Mouse (Mus musculus) adrenal gland, postnatal 25 days (tissue): Measurements from ENCODE around the gene Iqcf6. TPM values are rescaled to one million over a fixed set of nuclear protein-coding genes. Genes with fewer than 3 reads are reported as not detected.
"Not testable (repeated sequence)": the region's sequence is repeated elsewhere in the genome, so short reads cannot be mapped to it uniquely, and the experiment has no call there.

ENCODE experiments used
- DNase-seq: peaks from one replicate; pipeline ENCODE4 v3.0.0; 2021; ENCODE audit warnings: mixed read lengths
- long read RNA-seq: library from polyadenylated mRNA; stranded (forward); transcript quantifications from one replicate; pipeline ENCODE4 v2.0.0, GENCODE M21; 2021
- total RNA-seq: library from RNA; stranded (reverse); gene quantifications from 2 replicates; pipeline ENCODE4 v1.2.3, GENCODE M21; 2021

Gene Iqcf6
- total RNA-seq: not detected in 2 replicates
- long read RNA-seq: 0 reads

DNA sequence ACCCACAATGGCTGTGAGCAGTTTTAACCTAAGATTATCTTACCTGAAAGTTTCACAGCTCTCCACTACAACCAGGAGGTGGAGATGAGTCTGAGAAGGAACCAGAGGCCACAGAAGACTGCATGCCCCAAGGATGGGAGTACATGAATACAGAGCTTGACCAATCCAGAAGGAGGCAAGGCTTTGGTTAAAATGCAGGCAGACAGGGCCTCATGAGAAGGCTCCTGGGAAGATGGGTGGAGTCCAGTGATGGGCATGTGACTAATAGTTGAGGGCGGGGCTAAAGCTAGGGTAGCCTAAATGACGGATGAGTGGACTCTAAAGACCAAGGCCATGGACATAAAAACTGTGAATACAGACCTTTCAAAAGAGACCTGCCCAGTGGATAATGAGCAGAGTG is at the start of gene Iqcf6:
TSS of gene Iqcf6 (plus strand) at position 301 of the 400 bp plus-strand sequence.
- DNase-seq: no peak

DNA sequence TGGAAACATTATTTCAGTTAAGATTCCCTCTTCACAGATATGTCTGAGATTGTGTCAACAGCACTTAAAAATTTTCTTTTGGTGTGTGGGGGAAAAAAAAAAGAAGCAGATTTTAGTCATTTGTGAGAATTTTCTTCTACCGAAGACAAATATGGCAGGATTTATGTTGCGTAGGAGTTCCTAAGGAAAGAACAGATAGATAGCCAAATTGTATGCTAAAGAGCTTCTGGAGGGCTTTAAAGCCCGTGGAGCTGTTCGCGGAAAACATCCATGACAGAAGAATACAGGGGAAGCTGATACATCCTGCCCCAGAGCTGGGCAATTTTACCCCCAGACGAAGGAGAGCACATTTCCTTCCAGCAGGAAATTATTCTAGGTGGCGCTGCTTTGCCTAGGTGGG is 46.4 kb upstream of the Iqcf6 start:
- DNase-seq: no peak

DNA sequence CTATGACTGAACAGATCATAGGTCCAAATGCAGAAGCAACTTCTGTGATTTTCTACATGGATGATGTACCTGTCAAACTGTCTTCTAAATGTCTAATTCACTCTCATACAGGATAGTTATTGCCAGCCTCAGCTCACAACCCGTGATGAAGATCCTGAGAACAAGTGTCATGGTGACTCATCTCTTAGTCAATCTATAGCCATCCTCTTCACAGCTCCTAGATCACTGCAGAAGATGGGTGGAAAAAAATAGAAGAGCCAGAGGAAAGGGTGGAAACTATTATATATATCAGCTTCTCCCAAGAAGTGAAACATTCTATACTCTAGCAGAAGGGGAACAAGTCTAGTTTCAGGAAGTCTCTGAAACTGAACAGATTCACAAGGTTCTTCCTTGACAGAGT is 43.8 kb upstream of the Iqcf6 start:
- no peak for DNase-seq

DNA sequence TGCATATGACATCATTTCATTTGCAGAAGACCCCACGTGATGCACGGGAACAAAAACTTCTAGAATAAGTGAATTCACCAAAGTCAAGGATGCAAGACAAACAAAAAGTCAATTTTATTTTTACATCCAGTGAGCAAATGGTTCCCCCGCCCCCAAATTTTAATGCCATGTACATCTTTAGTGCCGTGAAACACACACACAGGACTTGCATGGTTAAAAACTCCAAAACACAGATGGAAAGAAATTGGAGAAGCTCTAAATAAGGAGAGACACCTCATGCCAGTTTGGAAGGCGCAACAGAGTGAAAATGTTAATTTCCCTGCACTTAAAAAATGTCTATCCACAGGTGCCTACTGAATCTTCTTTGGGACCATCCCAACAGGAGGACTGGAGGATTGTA is 34.2 kb upstream of the Iqcf6 start:
- DNase-seq: no peak

DNA sequence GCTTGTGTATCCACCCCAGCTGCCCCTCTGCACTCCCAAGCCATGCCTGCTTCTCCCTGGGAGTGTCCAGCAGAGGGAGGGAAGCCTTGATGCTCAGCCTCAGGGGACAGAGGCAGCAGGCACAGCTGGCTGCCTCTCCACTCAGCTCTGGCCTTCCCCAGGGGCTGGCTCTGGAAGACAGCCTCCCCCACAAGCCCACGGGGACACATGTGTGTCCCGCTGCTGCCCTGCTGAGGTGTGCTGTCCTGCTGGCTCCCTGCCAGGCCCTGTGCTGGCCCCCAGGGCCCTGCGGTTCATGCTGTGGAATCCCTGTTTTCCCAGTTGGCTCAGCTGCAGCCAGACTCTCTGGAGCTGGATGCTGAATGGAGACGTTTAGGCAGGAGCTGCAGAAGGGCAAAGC is 31.0 kb upstream of the Iqcf6 start:
- DNase-seq: not testable (repeated sequence)

DNA sequence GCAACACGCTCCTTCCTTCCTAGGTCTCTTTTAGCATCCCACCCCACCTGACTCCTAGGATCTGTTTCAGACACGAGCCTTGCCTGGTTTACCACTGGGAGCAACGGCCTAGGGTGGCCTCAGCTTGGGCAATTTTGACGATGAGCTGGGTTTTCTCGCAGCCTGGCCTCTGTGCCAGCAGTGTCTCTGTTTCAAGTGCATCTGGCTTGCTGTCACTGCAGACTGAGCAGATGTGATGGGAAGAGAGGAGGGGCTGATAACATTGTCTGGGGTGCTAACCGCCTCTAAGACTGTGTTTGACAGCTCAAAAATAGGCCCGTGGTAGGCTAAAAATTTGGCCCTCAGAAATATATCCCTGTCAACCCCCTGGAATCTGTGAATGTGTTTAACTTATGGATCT is 30.5 kb upstream of the Iqcf6 start:
- no peak for DNase-seq

DNA sequence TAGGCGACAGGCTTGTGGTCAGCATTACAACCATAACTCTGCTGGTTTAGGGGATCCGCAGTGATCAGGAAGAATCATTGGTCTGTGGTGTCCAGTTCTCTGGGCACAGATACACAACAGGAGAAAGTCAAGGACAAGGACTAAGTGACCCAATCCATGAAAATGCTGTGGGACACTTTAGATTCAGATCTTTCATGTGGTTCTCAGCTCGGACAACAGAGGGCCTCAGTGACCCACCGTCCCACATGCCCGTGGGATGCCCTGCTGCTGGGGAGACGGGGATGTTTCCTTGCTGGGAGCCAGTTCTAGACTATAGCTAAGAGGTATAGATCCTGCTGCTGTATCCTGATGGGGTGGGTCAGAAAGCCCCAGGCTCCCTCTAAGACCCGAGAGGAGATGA is 27.9 kb upstream of the Iqcf6 start:
- DNase-seq: peak; percentile 9

DNA sequence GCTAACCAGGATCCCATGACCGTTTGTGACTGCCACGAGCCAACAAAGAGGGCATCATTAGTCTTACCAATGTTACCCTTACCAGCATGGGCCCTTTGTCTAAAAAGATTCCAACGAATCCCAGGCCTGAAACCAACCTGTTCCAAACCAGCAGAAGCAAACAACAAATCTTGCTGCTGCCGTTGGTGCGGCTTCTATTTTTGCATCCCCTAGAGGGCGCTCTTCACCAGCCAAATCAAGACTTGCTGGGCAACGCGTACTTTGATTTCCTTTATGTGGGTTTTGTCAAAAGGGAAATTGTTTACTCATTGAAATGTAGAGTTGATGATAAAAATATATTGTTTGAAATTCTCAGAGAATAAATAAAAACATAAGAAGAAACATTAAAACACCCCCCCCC is 25.8 kb upstream of the Iqcf6 start:
- peak; percentile 48 for DNase-seq

DNA sequence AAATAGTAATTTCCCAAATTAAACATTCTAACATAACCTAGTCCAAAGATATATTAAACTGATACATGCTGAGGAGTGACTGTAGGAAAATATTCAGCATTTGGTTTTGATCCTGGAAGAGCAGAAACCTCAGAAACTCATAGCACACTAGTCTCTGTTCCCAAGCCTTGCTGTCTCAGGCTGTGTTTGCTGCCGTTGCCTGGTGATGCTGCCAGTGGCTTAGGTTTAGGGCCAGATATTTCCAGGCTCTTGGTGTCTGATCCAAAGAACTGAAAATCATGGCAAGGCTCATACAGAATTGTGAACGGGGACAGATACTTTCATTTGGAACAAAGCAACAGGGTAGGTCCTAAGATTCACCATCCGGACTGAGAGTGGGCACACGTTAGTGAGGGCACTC is 15.7 kb upstream of the Iqcf6 start:
- DNase-seq: no peak

DNA sequence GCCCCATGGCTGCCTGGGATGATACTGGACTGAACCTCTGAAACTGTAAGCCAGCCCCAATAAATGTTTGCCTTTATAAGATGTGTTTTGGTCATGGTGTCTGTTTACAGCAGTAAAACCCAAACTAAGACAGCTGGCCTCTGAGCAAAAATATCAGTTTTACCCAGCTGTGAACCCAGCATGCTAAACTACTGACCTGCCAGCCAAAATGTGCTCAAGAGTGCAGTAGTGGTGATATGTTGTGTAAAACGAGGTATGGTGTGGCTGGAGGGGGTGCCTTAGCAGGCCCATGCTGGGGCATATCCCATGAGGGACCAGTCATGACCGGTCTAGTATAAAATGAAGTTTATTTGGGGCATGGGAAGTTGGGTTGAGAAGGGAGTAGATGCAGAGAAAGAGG is 12.4 kb upstream of the Iqcf6 start:
- DNase-seq: no peak

DNA sequence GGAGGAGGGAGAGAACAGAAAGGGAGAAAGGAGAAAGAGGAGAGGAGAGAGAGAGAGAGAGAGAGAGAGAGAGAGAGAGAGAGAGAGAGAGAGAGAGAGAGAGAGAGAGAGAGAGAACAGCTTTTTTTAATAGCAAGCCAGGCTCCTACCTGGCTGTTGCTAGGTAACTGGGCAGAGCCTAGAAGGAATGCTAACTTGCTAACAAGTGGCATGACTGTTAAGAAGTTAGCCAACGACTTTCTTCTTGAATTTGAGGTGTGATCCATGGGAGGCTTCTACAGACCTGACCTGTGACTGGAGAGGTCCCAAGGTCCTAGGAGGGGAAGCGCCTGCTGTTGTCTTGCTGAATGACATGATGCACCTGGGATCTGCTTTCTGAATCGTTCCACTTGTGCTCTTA is 11.8 kb upstream of the Iqcf6 start:
- DNase-seq: no peak

DNA sequence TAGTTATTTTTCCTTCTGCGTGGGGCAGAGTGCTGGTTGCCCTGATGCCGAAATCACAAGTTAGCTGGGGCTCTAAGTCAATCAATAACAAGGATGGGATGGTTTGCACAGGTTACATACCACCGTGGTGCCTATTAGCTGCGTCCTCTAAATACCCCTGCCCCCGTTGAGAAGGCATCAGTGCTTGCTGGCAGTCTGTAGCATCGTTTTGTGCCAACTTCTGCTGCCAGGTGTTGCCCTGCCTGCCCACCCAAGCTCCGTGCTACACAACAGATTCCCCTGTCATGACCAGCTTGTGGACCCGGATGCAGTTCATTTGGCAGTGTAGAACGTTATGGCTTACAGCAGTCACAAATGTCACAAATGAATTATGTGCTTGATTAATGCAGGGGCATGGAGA is 10.1 kb upstream of the Iqcf6 start:
- no peak for DNase-seq

DNA sequence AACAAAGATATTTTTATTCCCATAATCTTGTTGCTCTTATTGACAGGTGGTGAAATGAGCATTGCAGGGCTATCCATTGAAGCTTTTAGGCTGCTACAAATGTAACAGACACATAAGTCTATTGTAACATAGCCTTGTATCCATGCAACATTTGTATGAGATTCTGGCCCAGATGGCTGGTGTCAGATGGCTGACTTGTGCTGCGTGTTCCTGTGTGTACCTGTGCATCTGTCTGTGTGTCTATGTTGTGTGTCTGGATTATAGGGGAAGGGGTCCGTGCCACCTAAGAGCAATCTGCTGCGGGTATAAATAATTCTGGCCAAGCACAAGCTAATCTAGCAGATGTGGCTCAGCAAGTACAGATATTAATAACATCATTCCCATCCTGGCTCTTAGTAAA is 8.9 kb upstream of the Iqcf6 start:
- DNase-seq: no peak

DNA sequence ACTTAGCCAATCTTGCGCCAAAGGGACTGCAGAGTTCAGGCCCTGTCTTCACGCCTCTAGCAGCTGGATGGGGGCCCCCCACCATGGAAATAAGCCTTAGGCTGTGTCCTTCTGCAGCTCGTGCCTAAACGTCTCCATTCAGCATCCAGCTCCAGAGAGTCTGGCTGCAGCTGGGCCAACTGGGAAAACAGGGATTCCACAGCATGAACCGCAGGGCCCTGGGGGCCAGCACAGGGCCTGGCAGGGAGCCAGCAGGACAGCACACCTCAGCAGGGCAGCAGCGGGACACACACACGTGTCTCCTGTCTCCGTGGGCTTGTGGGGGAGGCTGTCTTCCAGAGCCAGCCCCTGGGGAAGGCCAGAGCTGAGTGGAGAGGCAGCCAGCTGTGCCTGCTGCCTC is 1.4 kb downstream of the Iqcf6 start:
- not testable (repeated sequence) for DNase-seq

DNA sequence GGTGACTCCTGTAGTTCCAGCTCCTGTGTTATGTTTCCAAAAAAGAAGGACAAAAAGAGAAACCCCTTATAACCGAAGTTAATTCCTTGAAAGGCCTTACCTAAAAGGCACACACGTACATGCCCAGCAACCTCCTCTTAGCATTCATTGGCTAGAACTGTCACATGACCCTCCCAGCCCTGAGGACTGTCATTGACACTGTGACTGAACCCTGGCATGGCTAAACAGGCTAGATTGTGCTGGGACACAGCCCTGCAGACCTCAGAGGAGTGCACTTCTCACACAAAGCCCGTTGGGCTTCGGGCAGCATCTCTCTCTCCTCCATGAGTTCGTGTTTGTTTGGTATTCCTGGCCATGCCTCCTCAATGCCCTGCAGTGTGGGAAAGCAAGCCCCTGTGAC is 5.8 kb downstream of the Iqcf6 start:
- DNase-seq: no peak

DNA sequence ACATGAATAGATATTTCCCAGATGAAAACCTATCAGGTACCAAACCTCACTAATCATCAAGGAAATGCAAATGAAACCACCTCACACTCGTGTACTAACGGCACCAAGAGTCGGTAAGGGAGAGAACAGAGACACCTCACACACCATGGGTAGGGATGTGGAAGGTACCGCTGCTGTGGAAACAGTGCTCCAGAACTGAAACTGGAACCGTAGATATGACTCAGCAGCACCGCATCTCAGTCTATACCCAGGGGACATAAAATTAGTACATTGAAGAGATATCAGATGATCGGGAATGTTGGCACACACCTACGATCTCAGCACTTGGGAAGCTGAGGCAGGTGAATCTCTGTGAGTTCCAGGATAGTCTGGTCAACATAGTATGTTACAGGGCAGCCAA is 11.8 kb downstream of the Iqcf6 start:
- DNase-seq: no peak

DNA sequence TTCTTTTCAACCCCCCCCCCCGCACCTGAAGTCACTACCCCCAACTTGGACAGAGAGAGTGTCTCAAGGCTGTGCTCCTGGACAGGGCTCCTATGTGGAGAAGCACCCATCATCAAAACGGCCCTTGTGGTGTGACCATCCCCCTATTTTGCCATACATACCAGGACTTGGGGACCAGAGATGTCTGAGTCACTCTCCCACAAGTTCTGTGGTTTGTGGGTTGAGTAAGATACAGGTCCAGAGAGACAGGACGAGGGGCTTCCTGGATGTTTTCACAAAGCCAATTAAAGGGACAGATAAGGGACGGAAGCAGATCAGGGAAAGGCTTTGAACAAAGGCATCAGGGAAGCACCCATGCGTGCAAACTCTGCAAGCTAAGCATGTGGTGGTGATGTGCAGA is 15.0 kb downstream of the Iqcf6 start:
- DNase-seq: no peak

DNA sequence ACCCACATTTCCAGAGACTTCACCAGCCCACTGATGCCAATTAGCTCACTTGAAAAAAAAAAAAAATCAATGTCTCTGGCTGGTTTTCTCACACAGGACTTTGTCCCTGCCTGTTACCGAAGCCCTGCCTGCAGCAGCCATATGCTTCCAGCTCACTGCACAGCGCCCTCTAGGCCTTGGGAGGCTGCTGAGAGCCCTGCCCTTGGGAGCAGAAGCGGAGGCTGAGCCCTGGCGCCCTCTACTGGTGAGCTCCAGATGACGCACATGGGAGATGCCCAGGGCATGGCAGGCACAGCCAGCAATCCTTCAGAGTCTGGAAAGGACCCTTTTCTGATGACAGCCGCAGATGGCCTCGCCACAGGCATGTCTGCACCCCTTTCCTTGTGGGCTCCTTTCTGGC is 16.7 kb downstream of the Iqcf6 start:
- DNase-seq: peak; percentile 86

DNA sequence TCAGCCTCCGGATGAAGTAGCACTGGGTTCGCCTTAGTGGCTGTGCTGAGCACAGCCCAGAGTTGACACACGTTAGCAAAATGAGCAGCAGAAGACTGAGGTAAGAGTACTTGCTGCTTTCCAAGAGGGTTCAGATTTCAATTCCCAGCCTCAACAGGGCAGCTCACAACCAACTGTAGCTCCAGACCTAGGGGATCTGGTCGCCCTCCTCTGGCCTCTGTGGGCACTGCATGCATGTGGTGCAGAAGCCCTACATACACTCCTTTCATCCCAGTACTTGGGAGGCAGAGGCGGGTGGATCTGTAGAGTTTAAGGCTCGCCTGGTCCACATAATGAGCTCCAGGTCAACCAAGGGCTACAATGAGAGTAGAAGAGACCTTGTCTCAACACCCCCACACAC is 17.4 kb downstream of the Iqcf6 start:
- DNase-seq: no peak

DNA sequence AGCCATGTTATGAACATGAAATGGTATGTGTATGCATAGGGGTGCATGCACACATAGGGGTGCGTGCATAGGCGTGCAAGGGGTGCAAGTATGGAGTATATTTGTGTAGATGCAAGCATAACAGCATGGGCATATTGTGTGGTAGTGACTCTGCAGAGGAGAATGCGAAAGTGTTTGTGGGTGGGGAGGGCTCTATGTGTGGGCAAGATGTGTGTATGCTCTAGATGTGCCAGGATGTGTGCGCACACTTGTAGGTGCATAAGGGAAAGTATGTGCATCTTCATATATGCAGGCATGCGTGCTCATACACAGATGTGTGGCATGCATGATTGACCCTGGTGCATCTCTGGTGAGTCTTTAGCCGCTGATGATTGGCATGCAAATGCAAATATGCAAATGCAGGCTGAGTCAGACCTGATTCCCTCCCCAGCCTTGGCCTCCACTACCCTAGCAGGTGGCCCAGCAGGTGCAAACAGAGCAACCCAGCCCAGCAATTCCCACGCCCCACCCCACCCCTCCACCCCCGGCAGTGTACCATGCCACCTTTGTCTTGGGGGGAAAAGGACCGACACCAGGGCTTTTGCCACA is 19.4 kb downstream of the Iqcf6 start:
- no peak for DNase-seq

DNA sequence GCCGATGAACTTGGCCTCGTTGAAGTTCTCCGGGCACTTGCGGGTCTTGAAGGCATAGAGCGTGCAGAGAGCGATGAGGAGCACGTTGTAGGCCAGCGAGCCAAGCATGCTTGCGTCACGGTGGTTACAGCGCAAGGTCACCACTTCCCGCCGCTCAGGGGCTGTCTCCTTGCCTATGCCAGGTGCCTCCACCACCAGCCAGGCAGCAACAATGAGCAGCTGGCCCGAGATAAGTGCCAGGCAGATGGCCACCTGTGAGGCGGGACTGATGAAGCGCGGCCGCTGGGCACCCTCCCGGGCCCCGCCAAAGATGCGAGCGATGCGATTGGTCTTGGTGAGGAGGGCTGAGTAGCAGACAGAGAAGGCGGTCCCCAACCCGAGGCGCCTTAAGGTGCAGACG is 20.8 kb downstream of the Iqcf6 start:
- no peak for DNase-seq

DNA sequence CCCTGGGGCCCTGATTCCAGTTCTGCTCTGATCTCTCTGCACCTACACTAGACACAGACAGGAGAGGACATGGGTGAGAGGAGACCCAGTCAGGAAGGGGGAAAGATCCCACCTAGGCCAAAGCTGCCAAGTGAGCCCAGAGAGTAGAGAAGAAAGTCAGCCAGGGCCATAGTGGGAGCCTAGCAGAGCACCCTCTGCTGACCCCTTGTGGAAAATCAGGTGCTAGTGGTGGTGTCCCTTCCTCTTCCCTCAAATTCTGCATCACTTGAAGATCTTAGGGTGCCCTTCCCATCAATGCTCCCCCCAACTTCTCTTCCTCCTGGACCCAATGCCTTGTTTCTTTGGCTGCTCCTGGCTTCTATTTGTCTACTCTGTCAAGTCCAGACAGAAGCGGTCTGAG is 26.3 kb downstream of the Iqcf6 start:
- no peak for DNase-seq

DNA sequence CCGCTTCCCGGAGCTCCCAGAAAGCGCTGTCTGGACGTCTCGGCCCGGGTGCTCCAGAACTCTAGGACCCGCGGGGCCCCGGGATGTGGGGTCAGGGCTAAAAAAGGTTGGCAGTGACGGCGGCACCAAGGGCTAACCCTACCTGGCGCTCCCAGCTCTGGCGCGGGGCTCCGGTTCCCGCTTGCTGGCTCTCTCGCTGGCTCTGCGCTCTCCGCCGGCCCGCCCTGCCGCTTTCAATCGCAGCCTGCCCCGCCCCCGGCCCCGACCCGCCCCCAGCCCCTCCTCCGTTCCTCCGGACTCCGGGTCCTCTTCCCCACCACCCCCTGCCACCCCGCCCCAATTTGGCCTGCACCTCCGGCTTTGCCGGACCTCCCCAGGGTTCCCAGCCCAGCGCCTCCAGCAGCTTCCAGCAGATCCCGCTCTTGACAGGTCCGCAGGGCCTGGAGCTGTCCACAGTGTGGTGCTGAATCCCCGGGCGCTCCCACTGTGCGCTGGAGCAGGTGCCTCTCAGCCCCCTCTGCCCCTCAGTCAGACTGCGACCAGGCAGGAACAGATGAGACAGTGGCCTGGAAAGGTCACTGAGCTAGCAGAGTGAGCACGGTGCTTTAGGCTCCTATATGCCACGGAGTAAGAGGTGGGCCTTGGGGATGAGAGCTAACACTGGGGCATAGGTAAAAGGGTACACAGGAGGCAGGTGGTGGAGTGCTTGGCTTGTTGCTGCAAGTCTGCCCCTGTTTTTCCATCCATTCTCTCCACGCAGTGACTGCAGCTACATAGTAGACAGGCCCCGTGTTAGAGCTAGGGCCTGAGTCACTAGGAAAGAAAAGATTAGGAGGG is 29.7 kb downstream of the Iqcf6 start, which contains the start of gene Grm2:
TSS of gene Grm2 (minus strand) at position 199 of the 837 bp plus-strand sequence.
- peak; percentile 75 for DNase-seq

DNA sequence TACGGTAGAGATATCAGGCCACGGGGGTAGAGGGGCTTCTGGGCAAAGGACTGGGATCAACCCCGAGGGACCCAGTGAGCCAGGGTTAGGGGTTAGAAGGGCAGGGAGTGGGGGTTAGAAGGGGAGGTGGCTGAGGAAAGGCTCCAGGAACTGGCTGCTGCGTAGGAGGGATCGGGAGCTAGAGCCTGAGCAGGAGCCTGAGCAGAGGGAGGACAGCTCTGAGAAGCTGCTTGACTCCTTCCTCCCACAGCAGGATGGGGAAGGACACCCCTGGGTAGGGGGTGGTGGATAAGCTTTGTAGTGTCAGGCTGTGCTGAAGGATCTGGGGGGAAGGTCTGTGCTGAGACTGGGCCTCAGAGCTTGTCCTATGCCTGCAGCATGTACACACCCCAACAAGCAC is 30.4 kb downstream of the Iqcf6 start:
- DNase-seq: no peak
